Mouse (Mus musculus) liver, embryonic 11.5 days (tissue): ENCODE data around the gene Msh6. TPM values are rescaled to one million over a fixed set of nuclear protein-coding genes. Genes with fewer than 3 reads are reported as not detected.
"Not testable (repeated sequence)": the region's sequence is repeated elsewhere in the genome, so short reads cannot be mapped to it uniquely, and the experiment has no call there.

Source experiments
- ATAC-seq: fragments of 200-750 bp; cut with Nextera tagmentation; replicated peaks from 2 replicates; pipeline ENCODE4 v1.8.0; 2017; ENCODE audit warnings: moderate number of reproducible peaks, mild to moderate bottlenecking, moderate TSS enrichment, moderate library complexity; ENCODE audit not compliant: low FRiP score
- DNase-seq: peaks from one replicate; pipeline ENCODE4 v3.0.0-alpha.2; 2017; ENCODE audit warnings: low spot score
- H3K27ac ChIP-seq: fragments of 300-500 bp; sonication (generic); 2 replicates; pipeline ENCODE4 v1.5.1; 2014; ENCODE audit warnings: mild to moderate bottlenecking, low read depth, low read length, control low read depth
- H3K27me3 ChIP-seq: fragments of 300-500 bp; sonication (generic); replicated peaks from 2 replicates; pipeline ENCODE4 v1.6.1; 2014; ENCODE audit warnings: low read length, mixed read lengths; ENCODE audit not compliant: control insufficient read depth, insufficient read depth
- H3K36me3 ChIP-seq: fragments of 300-500 bp; sonication (generic); 2 replicates; pipeline ENCODE4 v1.6.1; 2014; ENCODE audit warnings: mild to moderate bottlenecking, low read length, moderate library complexity, mixed read lengths; ENCODE audit not compliant: control insufficient read depth, insufficient read depth
- H3K4me1 ChIP-seq: fragments of 300-500 bp; sonication (generic); replicated peaks from 2 replicates; pipeline ENCODE4 v1.6.1; 2014; ENCODE audit warnings: low read length, mixed read lengths; ENCODE audit not compliant: control insufficient read depth, insufficient read depth
- H3K4me2 ChIP-seq: fragments of 300-500 bp; sonication (generic); 2 replicates; pipeline ENCODE4 v1.6.1; 2014; ENCODE audit warnings: mild to moderate bottlenecking, control low read depth, moderate library complexity
- H3K4me3 ChIP-seq: fragments of 300-500 bp; sonication (generic); 2 replicates; pipeline ENCODE4 v1.5.1; 2014; ENCODE audit warnings: low read depth, low read length, control low read depth
- H3K9ac ChIP-seq: fragments of 300-500 bp; sonication (generic); 2 replicates; pipeline ENCODE4 v1.6.1; 2014; ENCODE audit warnings: low read depth, low read length, control low read depth
- H3K9me3 ChIP-seq: fragments of 300-500 bp; sonication (generic); 2 replicates; pipeline ENCODE4 v1.6.1; 2016; ENCODE audit warnings: low read length, inconsistent platforms, mixed read lengths; ENCODE audit not compliant: control insufficient read depth
- WGBS: fragments of 180-500 bp; shearing (Covaris S2); extraction: QIAGEN DNeasy Blood & Tissue Kit; methylation state at CpG from one replicate; pipeline ENCODE4 v1.1.7; 2014; 5-methylcytosine and 5-hydroxymethylcytosine counted together
- polyA plus RNA-seq: library from polyadenylated mRNA; unstranded; fragments of >200 nt; fragmentation: Nextera tagmentation; extraction: Ambion mirVana; gene quantifications from 2 replicates; pipeline ENCODE4 v1.2.1, GENCODE M21; 2014

Msh6 gene
- polyA plus RNA-seq, 1 experiment from 2014 or later: 69.0 TPM

GRCm38 (mm10) chr17:87959406-87959805 is 15.5 kb upstream of the Msh6 start:
- H3K4me2 ChIP-seq, DNase-seq, H3K9ac ChIP-seq, H3K9me3 ChIP-seq, H3K4me1 ChIP-seq, H3K27me3 ChIP-seq, H3K27ac ChIP-seq, H3K4me3 ChIP-seq, H3K36me3 ChIP-seq, ATAC-seq: not testable (repeated sequence)
- WGBS: 96% methylated on average over 11 of the region's 11 CpGs

GRCm38 (mm10) chr17:87959931-87960330 is 14.9 kb upstream of the Msh6 start:
- H3K9me3 ChIP-seq, DNase-seq, H3K27me3 ChIP-seq, H3K36me3 ChIP-seq, H3K9ac ChIP-seq, H3K27ac ChIP-seq, H3K4me3 ChIP-seq, H3K4me2 ChIP-seq, H3K4me1 ChIP-seq, ATAC-seq: not testable (repeated sequence)
- WGBS: 88% methylated on average over 5 of the region's 5 CpGs

GRCm38 (mm10) chr17:87963081-87964075 is 11.5 kb upstream of the Msh6 start:
- no peak for DNase-seq
- H3K27ac ChIP-seq: no peak overlapping the region
- ATAC-seq: no peak
- WGBS: 85% methylated on average over 14 of the region's 14 CpGs
- H3K4me3 ChIP-seq: no peak overlapping the region
- H3K36me3 ChIP-seq: no peaks in the 10 kb centered on the region
- no peak overlapping the region for H3K4me2 ChIP-seq
- H3K4me1 ChIP-seq: no peaks in the 10 kb centered on the region
- no peaks in the 10 kb centered on the region for H3K9me3 ChIP-seq
- no peak overlapping the region for H3K9ac ChIP-seq
- H3K27me3 ChIP-seq: no peaks in the 10 kb centered on the region

- ATAC-seq: peak; percentile 66
- not testable (repeated sequence) for H3K36me3 ChIP-seq, H3K9me3 ChIP-seq, DNase-seq, H3K4me3 ChIP-seq, H3K4me2 ChIP-seq, H3K4me1 ChIP-seq, H3K9ac ChIP-seq, H3K27me3 ChIP-seq, H3K27ac ChIP-seq
- 47% methylated on average over 6 of the region's 8 CpGs for WGBS
Measured at GRCm38 (mm10) chr17:87968483-87968926, 6.4 kb upstream of the Msh6 start.

GRCm38 (mm10) chr17:87971696-87972591 is 2.9 kb upstream of the Msh6 start:
- WGBS: 71% methylated on average over 15 of the region's 15 CpGs
- not testable (repeated sequence) for H3K36me3 ChIP-seq, H3K4me2 ChIP-seq, H3K27ac ChIP-seq, H3K27me3 ChIP-seq, H3K4me3 ChIP-seq, DNase-seq, H3K4me1 ChIP-seq, H3K9ac ChIP-seq, H3K9me3 ChIP-seq, ATAC-seq

- H3K9me3 ChIP-seq: no peaks in the 10 kb centered on the region
- peaks cover 10% of the 10 kb centered on the region for H3K4me1 ChIP-seq
- H3K4me2 ChIP-seq: no peak overlapping the region
- ATAC-seq: no peak
- no peak overlapping the region for H3K27ac ChIP-seq
- no peak overlapping the region for H3K4me3 ChIP-seq
- no peak overlapping the region for H3K9ac ChIP-seq
- no peak for DNase-seq
- 63% methylated on average over 5 of the region's 5 CpGs for WGBS
- no peaks in the 10 kb centered on the region for H3K27me3 ChIP-seq
- H3K36me3 ChIP-seq: peaks cover 5% of the 10 kb centered on the region; the same call in 1 of the 2 replicates
Measured at GRCm38 (mm10) chr17:87972856-87973255, 2.0 kb upstream of the Msh6 start.

- no peak overlapping the region for H3K4me3 ChIP-seq
- no peaks in the 10 kb centered on the region for H3K9me3 ChIP-seq
- peaks cover 10% of the 10 kb centered on the region for H3K4me1 ChIP-seq
- H3K36me3 ChIP-seq: peaks cover 9% of the 10 kb centered on the region; the same call in 1 of the 2 replicates
- WGBS: 72% methylated on average over 10 of the region's 10 CpGs
- H3K27me3 ChIP-seq: no peaks in the 10 kb centered on the region
- ATAC-seq (no peak), DNase-seq (no peak)
- H3K27ac ChIP-seq: no peak overlapping the region
- H3K9ac ChIP-seq: no peak overlapping the region
- peak overlapping the region; percentile 86 for H3K4me2 ChIP-seq
Measured at GRCm38 (mm10) chr17:87973261-87974167, 1.3 kb upstream of the Msh6 start.
